15 mouse cellular contexts compared by ENCODE assay signal in genomic region chr10:80013609-80014008, GRCm38 (mm10).
"Had no signal": no experiment of that assay in that cellular context is flagged by ENCODE, and none has a peak within 500 bp of the region (broad histone marks: within the 10 kb centered on the region; RNA-seq: fewer than 3 reads in every experiment).

No protein-coding gene starts in this region.

- H3K9ac ChIP-seq: lung, embryonic 14.5 days; midbrain, embryonic 12.5 days; neural tube, embryonic 13.5 days had no signal

- H3K4me3 ChIP-seq: midbrain, embryonic 12.5 days; neural tube, embryonic 13.5 days had no signal

- H3K4me1 ChIP-seq: neural tube, embryonic 13.5 days had no signal

- ATAC-seq: midbrain, embryonic 16.5 days had no signal

- DNase-seq: kidney, postnatal 36 days; layer of hippocampus, adult 9-11 months; layer of hippocampus, postnatal 36 days; lung, embryonic 14.5 days; lung, postnatal 10 days; lung, postnatal 4 days; retina, postnatal 1 day; right cerebral cortex, postnatal 4 days; spleen, adult 18-20 months; thymus, adult 18-20 months; thymus, postnatal 14 days had no signal

- H3K4me2 ChIP-seq: liver, embryonic 11.5 days; lung, embryonic 14.5 days; midbrain, embryonic 12.5 days; neural tube, embryonic 13.5 days had no signal

- H3K27ac ChIP-seq: midbrain, embryonic 12.5 days; neural tube, embryonic 13.5 days had no signal
